ENCODE assay signal across 8 mouse cellular contexts in the genomic region with DNA sequence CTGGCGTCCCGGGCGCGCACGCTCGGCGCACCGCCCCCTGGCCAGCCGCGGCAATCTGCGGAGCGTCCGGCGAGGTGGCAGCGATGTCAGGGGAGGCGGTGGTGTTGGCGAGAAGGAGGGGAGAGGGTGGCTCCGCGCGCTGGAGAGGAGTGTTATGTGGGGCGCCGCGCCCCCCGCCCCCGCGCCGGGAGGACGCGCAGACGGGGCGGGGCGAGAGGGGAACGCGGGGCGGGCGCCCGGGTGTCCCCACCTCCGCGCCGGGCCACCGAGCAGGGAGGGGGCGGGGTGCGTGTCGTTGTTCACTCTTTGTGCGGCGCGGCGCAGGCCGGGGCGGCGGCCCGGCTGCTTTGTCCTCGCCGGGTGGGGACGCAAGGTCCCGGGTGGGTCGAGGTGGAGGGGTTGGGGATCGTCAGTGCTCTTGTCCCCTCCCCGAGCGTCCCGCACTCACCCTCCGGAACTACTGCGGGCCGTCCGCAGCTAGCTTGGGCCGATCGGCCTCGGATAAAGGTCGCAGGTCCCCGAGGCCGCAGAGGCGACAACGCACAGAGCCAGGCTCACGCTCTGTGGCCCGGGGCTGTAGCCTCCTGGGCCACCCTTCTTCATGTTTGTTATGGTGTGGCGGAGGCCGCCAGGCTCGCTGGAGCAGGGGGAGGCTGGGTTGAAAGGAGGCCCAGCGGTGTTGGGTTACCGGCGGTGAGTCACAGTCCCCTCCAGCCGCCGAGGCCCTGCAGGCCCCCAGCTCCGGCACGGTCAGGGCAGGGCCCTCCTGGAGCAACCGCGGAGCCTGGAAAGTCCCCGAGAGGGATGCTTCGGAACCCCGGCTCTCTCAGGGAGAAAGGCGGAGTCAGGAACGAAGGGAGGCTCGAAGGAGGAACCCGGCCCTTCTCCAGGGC. TPM values are rescaled to one million over a fixed set of nuclear protein-coding genes. Genes with fewer than 3 reads are reported as not detected.
DNase-seq lines count a peak whose midpoint lies in the region; ATAC-seq and TF ChIP-seq lines count a peak whose summit lies in the region.

TSS of gene Nuak1 (minus strand) at position 57 of the 893 bp plus-strand sequence.

- H3K4me3 ChIP-seq in forebrain, embryonic 11.5 days (ENCODE audit: low read depth, low read length): peak within 1 kb of the TSS; percentile 61
- H3K4me3 ChIP-seq in heart, embryonic 15.5 days: peak within 1 kb of the TSS; percentile 92
- peak within 1 kb of the TSS; percentile 57 for H3K4me3 ChIP-seq in liver, embryonic 15.5 days (replicated peaks)
- H3K4me3 ChIP-seq in neural tube, embryonic 13.5 days: peak within 1 kb of the TSS; percentile 91

- TF ChIP-seq CTCF in brain, embryonic 14.5 days (IDR thresholded peaks at IDR 0.05; ENCODE audit: borderline replicate concordance, extremely low read depth, insufficient read depth, insufficient read length): 0 out of 2 replicates have a peak, but pooled peaks have one; percentile 0

- no peaks in the 10 kb centered on the region for H3K9me3 ChIP-seq in forebrain, embryonic 11.5 days (ENCODE audit: control insufficient read depth, low read length)
- no peaks in the 10 kb centered on the region for H3K9me3 ChIP-seq in heart, embryonic 15.5 days (replicated peaks)
- H3K9me3 ChIP-seq in liver, embryonic 15.5 days (replicated peaks): no peaks in the 10 kb centered on the region
- no peaks in the 10 kb centered on the region for H3K9me3 ChIP-seq in neural tube, embryonic 13.5 days

- H3K27ac ChIP-seq in forebrain, embryonic 11.5 days (ENCODE audit: low read depth, low read length): peak within 1 kb of the TSS; percentile 98
- peak within 1 kb of the TSS; percentile 97 for H3K27ac ChIP-seq in heart, embryonic 15.5 days
- H3K27ac ChIP-seq in liver, embryonic 15.5 days (replicated peaks): peak within 1 kb of the TSS; percentile 57; the same call in 1 of the 2 replicates
- peak within 1 kb of the TSS; percentile 99 for H3K27ac ChIP-seq in neural tube, embryonic 13.5 days (replicated peaks)

- no peaks in the 10 kb centered on the region for H3K36me3 ChIP-seq in forebrain, embryonic 11.5 days (ENCODE audit: control insufficient read depth, insufficient read depth, low read length)
- H3K36me3 ChIP-seq in heart, embryonic 15.5 days: no peaks in the 10 kb centered on the region
- H3K36me3 ChIP-seq in liver, embryonic 15.5 days (replicated peaks): no peaks in the 10 kb centered on the region
- no peaks in the 10 kb centered on the region for H3K36me3 ChIP-seq in neural tube, embryonic 13.5 days

- H3K4me2 ChIP-seq in forebrain, embryonic 11.5 days (ENCODE audit: low read depth, low read length, severe bottlenecking): peak within 1 kb of the TSS; percentile 85
- H3K4me2 ChIP-seq in heart, embryonic 15.5 days: peak within 1 kb of the TSS; percentile 85
- peak within 1 kb of the TSS; percentile 67 for H3K4me2 ChIP-seq in liver, embryonic 15.5 days
- H3K4me2 ChIP-seq in neural tube, embryonic 13.5 days: peak within 1 kb of the TSS; percentile 97

- ATAC-seq in forebrain, embryonic 11.5 days (replicated peaks; ENCODE audit: low FRiP score): peak; percentile 88
- peak; percentile 93 for ATAC-seq in heart, embryonic 15.5 days (replicated peaks; ENCODE audit: insufficient number of reproducible peaks, insufficient read depth, low FRiP score, low read depth)
- ATAC-seq in liver, embryonic 15.5 days (ENCODE audit: insufficient read depth): peak; percentile 75
- peak; percentile 89 for ATAC-seq in neural tube, embryonic 13.5 days (ENCODE audit: low read depth)

- H3K27me3 ChIP-seq in forebrain, embryonic 11.5 days (ENCODE audit: control insufficient read depth, insufficient read depth, low read length): no peaks in the 10 kb centered on the region
- H3K27me3 ChIP-seq in heart, embryonic 15.5 days: no peaks in the 10 kb centered on the region
- H3K27me3 ChIP-seq in liver, embryonic 15.5 days: peaks cover 58% of the 10 kb centered on the region
- H3K27me3 ChIP-seq in neural tube, embryonic 13.5 days: no peaks in the 10 kb centered on the region

- peak within 1 kb of the TSS; percentile 100 for H3K9ac ChIP-seq in forebrain, embryonic 11.5 days (ENCODE audit: low read length)
- H3K9ac ChIP-seq in heart, embryonic 15.5 days: peak within 1 kb of the TSS; percentile 98
- peak within 1 kb of the TSS; percentile 48 for H3K9ac ChIP-seq in liver, embryonic 15.5 days
- H3K9ac ChIP-seq in neural tube, embryonic 13.5 days: peak within 1 kb of the TSS; percentile 100

- H3K4me1 ChIP-seq in forebrain, embryonic 11.5 days (replicated peaks; ENCODE audit: control insufficient read depth, insufficient read depth, low read length): peaks cover 30% of the 10 kb centered on the region
- H3K4me1 ChIP-seq in heart, embryonic 15.5 days (replicated peaks): peaks cover 39% of the 10 kb centered on the region
- peaks cover 7% of the 10 kb centered on the region for H3K4me1 ChIP-seq in liver, embryonic 15.5 days (replicated peaks)
- H3K4me1 ChIP-seq in neural tube, embryonic 13.5 days (replicated peaks): peaks cover 64% of the 10 kb centered on the region

- peak; percentile 60 for DNase-seq in CD4-positive helper T cell, adult 2 months (ENCODE audit: low read depth, low spot score)
- peak; percentile 93 for DNase-seq in brain, embryonic 14.5 days (ENCODE audit: low read depth)
- DNase-seq in forebrain, embryonic 11.5 days (ENCODE audit: low spot score): peak; percentile 95
- peak; percentile 95 to 96 for DNase-seq in kidney, postnatal 25 days
- peak; percentile 56 for DNase-seq in telencephalon, adult 2 months (ENCODE audit: low read depth, low spot score)

- peak; percentile 99 for TF ChIP-seq POLR2A in brain, embryonic 14.5 days (IDR thresholded peaks at IDR 0.05; ENCODE audit: borderline replicate concordance, extremely low read depth, insufficient read depth, insufficient read length, poor library complexity, severe bottlenecking)

- WGBS in forebrain, embryonic 11.5 days: under 1% methylated on average over 67 of the region's 94 CpGs
- WGBS in heart, embryonic 15.5 days: under 1% methylated on average over 61 of the region's 94 CpGs
- WGBS in liver, embryonic 15.5 days (ENCODE audit: insufficient replicate concordance): 1% methylated on average over 93 of the region's 94 CpGs
- WGBS in neural tube, embryonic 13.5 days: under 1% methylated on average over 68 of the region's 94 CpGs

RNA-seq across cellular contexts. Expression of gene Nuak1, which starts in this region (rescaled TPM):
- polyA plus RNA-seq in brain, embryonic 14.5 days (2012; rRNA removed): 52.9 and 54.8 TPM in 2 replicates
- polyA plus RNA-seq in forebrain, embryonic 11.5 days (2014; fragmentation: Nextera tagmentation; extraction: Ambion mirVana): 2.9 and 3.6 TPM in 2 replicates
- 3.1 TPM in 2 replicates for polyA plus RNA-seq in heart, embryonic 15.5 days (2015; fragmentation: Nextera tagmentation; extraction: Ambion mirVana)
- 0.13 and 0.15 TPM in 2 replicates for polyA plus RNA-seq in liver, embryonic 15.5 days (2015; fragmentation: Nextera tagmentation; extraction: Ambion mirVana)
- polyA plus RNA-seq in neural tube, embryonic 13.5 days (2015; fragmentation: Nextera tagmentation; extraction: Ambion mirVana): 5.4 and 5.7 TPM in 2 replicates

Comparison
In these comparisons a context has a peak if more than half of its experiments do, and no peak if none do; other contexts are left out.
1. Peak in every context shown above with its lines: DNase-seq, ATAC-seq, H3K4me3 ChIP-seq and H3K27ac ChIP-seq.
2. Peak in ATAC-seq, H3K4me3 ChIP-seq, H3K27ac ChIP-seq, H3K9ac ChIP-seq and H3K4me2 ChIP-seq in liver, embryonic 15.5 days; RNA of the gene not detected or under 1 TPM.
3. H3K9ac ChIP-seq: peak in every context shown above with its lines; median percentile 100 in forebrain, embryonic 11.5 days; 100 in neural tube, embryonic 13.5 days; 98 in heart, embryonic 15.5 days; 48 in liver, embryonic 15.5 days.